Mouse (Mus musculus): ENCODE data around the gene Ubac2. TPM values are rescaled to one million over a fixed set of nuclear protein-coding genes. Genes with fewer than 3 reads are reported as not detected.

Gene Ubac2
- total and polyA plus RNA-seq, 3 experiments = 32.8 to 40.1 (median 35.5) TPM

GRCm38 (mm10) chr14:121901511-121901910 is 23.1 kb downstream of the Ubac2 start (continued):
- TF ChIP-seq ZNF384 (IDR thresholded peaks at IDR 0.05; ENCODE audit: low read depth, low read length) (no peak), CTCF (conservative IDR thresholded peaks at IDR 0.05 in 1 of 2, IDR thresholded peaks at IDR 0.05 in 1 of 2; ENCODE audit: low read depth in 2 of 2, low read length in 2 of 2) (peak in 1 of 2 experiments; percentile 44; a peak in 2 of 4 replicates)

GRCm38 (mm10) chr14:121903381-121903876 is 25.0 kb downstream of the Ubac2 start:
- H3K4me2 ChIP-seq (ENCODE audit: insufficient read depth, low read depth, poor library complexity, severe bottlenecking) = no peak overlapping the region
- peaks cover 2 to 34% of the 10 kb centered on the region in 2 experiments for H3K36me3 ChIP-seq (replicated peaks in 1 of 2; ENCODE audit: control insufficient read depth in 1 of 2, insufficient read depth in 1 of 2, low read length in 1 of 2)
- 0 out of 2 replicates have a peak, but pooled peaks cover 3% of the 10 kb centered on the region for H3K79me2 ChIP-seq (replicated peaks; ENCODE audit: control insufficient read depth, extremely low read depth, insufficient read depth, poor library complexity, severe bottlenecking)
- in situ Hi-C loops (cut with MboI; ENCODE audit: low pct_ligation_motif_present, low pct_unique_long_range_greater_than_20kb, low sequenced_read_pairs) = no loop called here
- DNase-seq (ENCODE audit: extremely low read depth) = no peak
- H3K4me3 ChIP-seq (replicated peaks in 1 of 3; ENCODE audit: low read depth in 2 of 3, low read length in 2 of 3, poor library complexity in 1 of 3) = no peak overlapping the region
- no peak for TF ChIP-seq TBP (conservative IDR thresholded peaks at IDR 0.05; ENCODE audit: low read depth, low read length)
- H3K27me3 ChIP-seq (replicated peaks) = no peaks in the 10 kb centered on the region
- dilution Hi-C loops (cut with MboI; ENCODE audit: extremely low pct_ligation_motif_present, extremely low pct_unique_long_range_greater_than_20kb, low sequenced_read_pairs) = no loop called here
- H3K9me3 ChIP-seq (replicated peaks; ENCODE audit: low read length) = no peaks in the 10 kb centered on the region
- H3K4me1 ChIP-seq (ENCODE audit: control insufficient read depth in 1 of 2, insufficient read depth in 2 of 2) = peaks cover 19 to 89% of the 10 kb centered on the region in 2 experiments
- no peak overlapping the region for H3K27ac ChIP-seq (ENCODE audit: insufficient read depth, low read depth)
- H3K9ac ChIP-seq (ENCODE audit: insufficient read depth, low read depth) = no peak overlapping the region

- Histone ChIP-seq H3K4me1 (ENCODE audit: control insufficient read depth in 1 of 2, insufficient read depth in 2 of 2) (peaks cover 19 to 86% of the 10 kb centered on the region in 2 experiments), H3K27me3 (replicated peaks) (no peaks in the 10 kb centered on the region), H3K9me3 (replicated peaks; ENCODE audit: low read length) (no peaks in the 10 kb centered on the region), H3K4me3 (replicated peaks in 1 of 3; ENCODE audit: low read depth in 2 of 3, low read length in 2 of 3, poor library complexity in 1 of 3) (no peak overlapping the region), H3K27ac (ENCODE audit: insufficient read depth, low read depth) (no peak overlapping the region), H3K79me2 (replicated peaks; ENCODE audit: control insufficient read depth, extremely low read depth, insufficient read depth, poor library complexity, severe bottlenecking) (0 out of 2 replicates have a peak, but pooled peaks cover 2% of the 10 kb centered on the region), H3K36me3 (replicated peaks in 1 of 2; ENCODE audit: control insufficient read depth in 1 of 2, insufficient read depth in 1 of 2, low read length in 1 of 2) (peaks cover 9 to 38% of the 10 kb centered on the region in 2 experiments), H3K4me2 (ENCODE audit: insufficient read depth, low read depth, poor library complexity, severe bottlenecking) (no peak overlapping the region), H3K9ac (ENCODE audit: insufficient read depth, low read depth) (no peak overlapping the region)
- dilution Hi-C loops (cut with MboI; ENCODE audit: extremely low pct_ligation_motif_present, extremely low pct_unique_long_range_greater_than_20kb, low sequenced_read_pairs) (no loop called here), in situ Hi-C loops (cut with MboI; ENCODE audit: low pct_ligation_motif_present, low pct_unique_long_range_greater_than_20kb, low sequenced_read_pairs) (no loop called here)
- TF ChIP-seq ZNF384 (IDR thresholded peaks at IDR 0.05; ENCODE audit: low read depth, low read length) (no peak), RAD21 (IDR thresholded peaks at IDR 0.05; ENCODE audit: low read depth, low read length) (no peak), USF1 (IDR thresholded peaks at IDR 0.05; ENCODE audit: low read depth, low read length) (no peak), ELF1 (IDR thresholded peaks at IDR 0.05; ENCODE audit: low read depth, low read length) (no peak), POLR2A (IDR thresholded peaks at IDR 0.05; ENCODE audit: low read depth, low read length) (no peak), MEF2A (IDR thresholded peaks at IDR 0.05; ENCODE audit: borderline replicate concordance, low read depth, low read length) (no peak), MAZ (IDR thresholded peaks at IDR 0.05; ENCODE audit: low read depth, low read length) (no peak), CTCF (conservative IDR thresholded peaks at IDR 0.05 in 1 of 2, IDR thresholded peaks at IDR 0.05 in 1 of 2; ENCODE audit: low read depth in 2 of 2, low read length in 2 of 2) (no peak), BHLHE40 (IDR thresholded peaks at IDR 0.05; ENCODE audit: low read depth, low read length) (no peak), KAT2A (IDR thresholded peaks at IDR 0.05; ENCODE audit: insufficient replicate concordance, low read length) (no peak), ETS1 (conservative IDR thresholded peaks at IDR 0.05; ENCODE audit: low read depth, low read length) (no peak), IRF4 (IDR thresholded peaks at IDR 0.05; ENCODE audit: low read depth, low read length) (no peak), E2F4 (IDR thresholded peaks at IDR 0.05; ENCODE audit: insufficient replicate concordance, low read depth, low read length) (no peak), MAFK (IDR thresholded peaks at IDR 0.05; ENCODE audit: insufficient replicate concordance, low read length) (no peak), NELFE (IDR thresholded peaks at IDR 0.05; ENCODE audit: low read depth, low read length) (no peak), MAX (IDR thresholded peaks at IDR 0.05; ENCODE audit: low read length) (no peak), UBTF (IDR thresholded peaks at IDR 0.05; ENCODE audit: low read depth, low read length) (no peak), ZKSCAN1 (IDR thresholded peaks at IDR 0.05; ENCODE audit: borderline replicate concordance, low read depth, low read length) (no peak), ZC3H11A (IDR thresholded peaks at IDR 0.05; ENCODE audit: low read depth, low read length) (no peak)
- no peak for DNase-seq (ENCODE audit: extremely low read depth)
Observed at GRCm38 (mm10) chr14:121904754-121905153, 26.3 kb downstream of the Ubac2 start.

All from CH12.LX (cell line).